Mouse (Mus musculus) urinary bladder, adult 2 months (tissue): ENCODE measurements around the gene Rgs7bp. TPM values are rescaled to one million over a fixed set of nuclear protein-coding genes. Genes with fewer than 3 reads are reported as not detected.
A peak's percentile ranks its signal among the peaks of the same experiment; 100 is the strongest.

Experiments
- DNase-seq: peaks from one replicate; pipeline ENCODE4 v3.0.0; 2022; ENCODE audit warnings: low spot score
- polyA plus RNA-seq: library from polyadenylated mRNA; depleted of rRNA; stranded (reverse); fragments of >200 nt; gene quantifications from 2 replicates; pipeline ENCODE4 v1.2.3, GENCODE M21; 2012

Gene Rgs7bp
- polyA plus RNA-seq, 1 experiment, result 12.7 TPM

- no peak for DNase-seq
These were observed 45.8 kb downstream of the Rgs7bp start for GRCm38 (mm10) chr13:105008891-105009290.

- DNase-seq, result no peak
These were observed 51.9 kb downstream of the Rgs7bp start for GRCm38 (mm10) chr13:105002831-105003157.

DNA sequence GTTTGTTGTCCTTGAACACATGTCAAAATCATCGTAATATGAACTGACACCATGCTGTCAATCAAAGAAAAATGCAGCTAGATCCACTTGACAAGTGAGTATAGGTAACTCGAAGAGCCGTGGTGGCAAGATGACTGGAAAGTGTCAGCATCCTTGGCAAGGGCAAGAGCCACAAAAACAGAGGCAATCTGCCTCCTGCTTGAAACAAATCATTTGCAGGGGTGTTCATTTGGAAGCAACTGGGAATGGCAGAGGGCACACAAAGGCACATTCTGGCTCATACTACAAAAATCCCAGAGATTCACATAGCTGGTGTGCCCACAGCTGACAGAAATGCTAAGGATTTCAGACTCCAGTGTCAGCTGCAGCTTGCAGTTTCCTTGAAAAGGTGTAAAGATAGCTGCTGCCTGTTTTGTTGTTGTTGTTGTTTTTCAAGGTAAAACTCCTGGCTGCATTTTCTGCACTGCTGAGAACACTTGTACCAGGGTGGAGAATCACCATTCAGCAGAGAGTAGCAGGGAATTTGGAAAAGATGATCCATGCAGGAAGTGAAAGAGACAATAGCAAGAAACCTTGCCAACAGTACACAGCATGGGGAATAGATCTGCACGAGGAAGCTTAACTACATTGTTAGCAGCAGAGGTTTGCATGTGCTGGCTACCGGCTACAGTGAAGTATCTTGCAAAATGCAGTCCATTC is 52.4 kb downstream of the Rgs7bp start:
- no peak for DNase-seq

GRCm38 (mm10) chr13:105001714-105002113 is 53.0 kb downstream of the Rgs7bp start:
- DNase-seq, result no peak

DNA sequence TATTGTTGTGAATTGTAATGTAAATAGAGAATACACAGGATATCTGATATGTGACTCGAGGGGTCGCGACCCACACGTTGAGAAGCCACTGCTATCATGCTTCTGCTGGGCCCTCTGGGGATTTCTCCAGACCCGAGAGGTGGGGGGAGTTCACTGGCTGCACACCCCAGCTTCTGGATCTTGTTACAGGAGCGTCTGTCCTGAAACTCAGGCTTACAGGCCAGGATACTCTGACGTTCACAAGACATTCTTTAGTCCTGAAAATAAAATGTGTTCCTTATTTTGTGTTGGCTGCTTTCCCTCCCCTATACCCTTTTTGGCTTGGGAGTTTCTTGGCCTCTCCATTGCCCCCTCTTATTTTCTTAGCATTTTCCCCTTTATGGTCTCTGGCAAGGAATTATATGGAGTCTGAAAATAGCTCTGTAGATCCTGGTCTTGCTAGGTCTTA is 65.9 kb downstream of the Rgs7bp start:
- no peak for DNase-seq

DNA sequence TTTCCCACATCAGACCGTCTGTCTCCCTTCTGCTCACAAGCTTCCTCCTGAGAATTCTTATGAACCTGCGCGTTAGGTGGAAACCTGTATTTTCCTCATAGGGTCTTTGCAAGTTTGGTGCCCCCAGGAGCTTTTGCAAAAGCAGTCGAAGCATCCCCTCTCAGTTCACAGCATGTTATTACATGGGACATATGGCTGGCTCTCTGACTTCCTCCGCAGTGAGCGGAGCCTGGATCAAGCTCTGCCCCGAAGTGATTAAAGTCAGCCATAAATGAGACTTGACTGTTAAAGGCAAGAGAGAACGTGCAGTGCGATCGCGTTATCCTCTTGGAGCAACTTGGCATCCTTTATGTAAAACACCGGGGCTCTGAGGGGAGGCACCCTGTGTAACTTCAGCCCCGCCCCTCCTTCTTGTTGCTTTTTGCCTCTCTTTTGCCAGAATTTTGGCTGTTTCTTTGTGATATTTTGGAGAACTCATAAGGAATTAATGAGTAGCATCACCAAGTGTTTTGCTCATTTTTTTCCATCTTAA is 66.7 kb downstream of the Rgs7bp start:
- DNase-seq, result no peak

GRCm38 (mm10) chr13:104985691-104986090 is 69.0 kb downstream of the Rgs7bp start:
- DNase-seq, result no peak

GRCm38 (mm10) chr13:104983989-104984388 is 70.7 kb downstream of the Rgs7bp start:
- no peak for DNase-seq

- no peak for DNase-seq
These were observed 71.9 kb downstream of the Rgs7bp start for GRCm38 (mm10) chr13:104982781-104983353.

DNA sequence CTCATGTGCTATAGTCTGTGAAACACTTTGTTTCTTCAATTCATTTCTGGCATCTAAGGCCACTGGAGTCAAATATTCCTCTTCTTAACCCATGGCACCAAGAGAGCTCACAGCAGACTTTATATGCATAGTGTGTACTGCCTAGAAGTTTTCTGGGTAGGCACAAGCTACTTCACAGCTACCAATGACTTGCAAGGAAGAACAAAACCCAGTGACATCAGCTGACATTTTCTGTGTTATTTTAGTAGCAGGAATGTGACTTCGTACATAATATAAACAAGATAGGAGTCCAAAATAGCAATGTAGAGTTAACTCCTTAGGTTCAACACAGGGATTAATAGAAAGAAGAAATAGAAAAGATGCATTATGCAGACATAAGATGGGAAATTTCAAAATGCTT is 76.6 kb downstream of the Rgs7bp start:
- DNase-seq, result no peak

GRCm38 (mm10) chr13:104967486-104967885 is 87.2 kb downstream of the Rgs7bp start:
- DNase-seq, result no peak

DNA sequence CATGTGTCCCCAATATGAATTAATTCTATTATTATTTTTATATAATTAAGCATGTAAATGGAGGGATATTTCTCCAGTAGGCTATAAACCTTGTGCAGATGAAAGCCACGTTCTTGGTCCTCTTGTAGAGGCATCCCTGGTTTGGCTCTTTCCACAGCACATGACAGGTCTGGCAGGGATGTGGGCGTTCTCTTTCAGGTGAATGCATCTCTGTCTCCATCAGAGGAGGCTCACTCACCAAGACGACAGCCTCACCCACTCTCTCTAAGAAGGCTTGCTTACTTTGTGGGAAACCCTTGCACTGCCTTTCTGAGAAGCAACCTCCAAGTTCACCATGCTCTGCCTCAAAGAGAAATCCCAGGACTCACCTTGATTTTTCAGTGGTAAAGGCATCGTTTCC is 91.0 kb downstream of the Rgs7bp start:
- no peak for DNase-seq

- DNase-seq, result no peak
These were observed 91.9 kb downstream of the Rgs7bp start for GRCm38 (mm10) chr13:104962716-104963411.

DNA sequence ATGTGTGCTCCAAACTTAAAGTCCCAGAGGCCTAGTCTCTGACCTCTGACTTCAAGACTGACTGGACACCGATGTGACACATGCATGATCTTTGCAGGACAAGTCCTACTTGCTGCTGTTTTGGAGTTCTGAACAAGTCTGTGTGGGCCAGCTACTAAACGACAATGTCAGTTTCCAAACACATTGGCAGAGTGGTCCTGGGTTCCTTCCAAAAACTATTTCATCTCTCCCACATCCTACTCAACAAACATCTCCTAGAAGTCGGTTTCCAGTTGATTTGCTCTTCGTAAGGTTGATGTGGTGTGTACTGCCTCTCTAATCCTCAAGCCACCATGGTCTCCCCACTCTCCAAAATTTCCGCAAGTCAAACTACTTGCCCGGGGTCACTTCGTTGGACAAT is 92.6 kb downstream of the Rgs7bp start:
- no peak for DNase-seq

DNA sequence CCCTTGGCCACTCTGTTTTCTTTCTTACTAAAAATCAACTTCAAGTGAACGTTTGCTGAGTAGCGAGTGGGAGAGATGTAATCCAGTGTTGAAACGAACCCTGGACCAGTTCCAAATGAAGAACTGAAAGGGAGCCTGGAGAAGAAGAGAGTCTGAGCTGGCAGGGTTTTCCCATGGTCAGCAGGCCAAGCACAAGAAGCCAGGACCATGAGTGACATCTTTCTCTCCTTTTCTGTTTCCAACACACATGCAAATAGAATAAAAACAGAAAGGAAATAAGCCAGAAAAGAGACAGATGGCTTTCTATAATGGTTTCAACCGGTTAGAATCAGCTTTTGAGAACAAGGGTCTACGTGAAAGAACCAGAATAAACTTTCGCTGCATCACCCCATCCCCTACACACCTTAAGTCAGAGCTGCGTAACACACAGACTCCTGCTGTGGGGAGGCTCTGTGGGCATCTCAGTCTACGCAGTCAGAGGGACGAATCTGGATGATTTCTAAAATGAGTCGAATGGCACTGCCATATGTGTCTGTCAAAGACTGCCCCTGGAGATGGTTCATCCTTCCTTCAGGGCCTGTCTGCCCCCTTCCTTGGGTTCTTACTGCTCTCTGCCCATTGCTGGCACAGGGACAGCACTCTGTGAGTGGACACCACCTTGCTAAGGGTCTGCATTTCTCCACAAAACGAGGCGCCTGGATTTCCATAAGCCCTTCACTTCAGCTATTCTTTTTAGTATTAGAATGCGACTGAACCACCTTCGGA is 93.6 kb downstream of the Rgs7bp start:
- DNase-seq, result no peak

DNA sequence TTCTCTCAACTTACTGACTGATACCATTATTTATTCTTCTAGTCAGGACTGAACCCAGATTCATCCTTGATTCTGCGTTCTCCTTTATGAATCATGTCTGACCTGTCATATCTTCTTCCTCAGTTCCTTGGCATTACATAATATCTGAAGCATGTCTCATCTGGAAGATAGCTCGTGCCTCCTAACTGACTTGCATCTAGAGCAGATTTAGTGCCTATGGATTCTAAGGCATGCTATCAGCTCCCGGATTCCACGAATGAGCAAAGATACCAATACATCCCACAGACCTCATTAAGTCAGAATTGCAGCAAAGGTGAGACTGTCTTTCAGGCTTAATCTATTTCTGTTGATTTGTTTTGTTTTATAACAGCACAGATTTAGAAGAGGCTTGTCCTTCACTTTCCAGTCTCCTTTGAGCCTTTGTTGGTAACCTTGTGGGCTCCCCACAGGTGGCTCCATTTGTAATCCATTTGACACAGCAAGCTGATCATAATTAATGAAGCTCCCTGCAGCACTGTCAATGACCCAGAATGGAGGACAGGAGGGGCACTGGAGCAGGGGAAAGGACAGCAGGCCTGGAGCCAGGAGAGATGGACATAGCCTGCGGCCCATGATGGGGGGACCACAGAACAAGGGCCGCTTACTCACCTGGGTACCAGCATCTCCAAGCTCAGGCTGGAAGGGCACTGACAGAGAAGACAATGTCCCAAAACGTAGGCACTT is 94.4 kb downstream of the Rgs7bp start:
- DNase-seq, result no peak

GRCm38 (mm10) chr13:104959733-104960132 is 95.0 kb downstream of the Rgs7bp start:
- DNase-seq, result no peak

DNA sequence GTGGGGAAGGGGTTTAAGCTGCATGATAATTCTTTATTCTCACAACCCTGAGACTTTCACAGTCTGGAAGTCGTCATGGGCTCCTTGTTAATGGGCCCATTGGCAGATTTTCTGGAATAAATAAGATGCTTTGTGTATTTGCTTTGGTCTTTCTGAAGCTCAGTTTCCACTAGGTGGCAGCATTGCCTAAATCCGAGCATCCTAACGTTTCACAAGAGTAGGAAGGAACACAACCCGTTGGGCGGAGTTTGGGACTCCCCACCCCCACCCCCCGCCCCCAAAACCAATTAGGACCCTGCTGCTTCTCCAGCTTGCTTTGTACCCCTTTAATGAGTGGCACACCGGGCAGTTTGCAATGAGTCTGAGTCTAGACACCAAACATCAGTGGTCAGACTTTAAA is 106.8 kb downstream of the Rgs7bp start:
- peak; percentile 27 for DNase-seq

DNA sequence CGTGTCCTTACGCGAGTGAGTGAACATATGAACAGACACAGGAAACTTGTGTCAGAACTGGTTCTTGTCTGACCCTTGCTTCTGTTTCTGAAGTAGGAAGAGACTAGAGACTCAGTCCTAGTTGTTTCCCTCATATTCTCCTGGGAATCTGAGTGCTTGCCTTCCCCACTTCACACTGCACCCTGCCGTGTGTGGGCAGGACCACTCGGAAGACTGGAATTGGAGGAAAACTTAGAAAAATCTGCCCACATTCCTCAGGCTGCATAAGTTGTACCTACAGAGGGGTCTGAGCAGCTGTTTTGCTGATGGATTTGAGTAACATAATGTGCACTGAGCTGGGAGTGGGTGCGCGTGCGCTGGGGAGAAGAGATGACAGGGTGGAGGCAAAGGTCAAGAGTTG is 114.2 kb downstream of the Rgs7bp start:
- no peak for DNase-seq

DNA sequence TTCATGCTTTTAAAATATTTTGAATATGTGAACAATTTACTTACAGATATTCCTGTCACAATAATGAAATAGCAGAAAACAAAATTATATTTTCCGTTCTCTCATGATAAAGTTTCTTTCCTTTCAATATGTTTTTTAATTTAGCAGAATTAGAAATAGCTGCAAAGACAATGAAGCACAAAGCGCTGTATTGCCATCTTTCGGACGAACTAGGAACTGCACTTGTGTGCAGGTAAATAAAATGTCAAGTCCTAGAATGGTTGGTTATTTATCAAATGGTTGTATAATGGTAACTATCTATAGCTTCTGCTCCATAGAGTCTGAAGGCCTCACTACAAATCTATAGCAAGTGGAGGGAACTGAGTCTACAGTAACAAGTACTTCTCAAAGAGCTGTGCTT is 114.9 kb downstream of the Rgs7bp start:
- no peak for DNase-seq

DNA sequence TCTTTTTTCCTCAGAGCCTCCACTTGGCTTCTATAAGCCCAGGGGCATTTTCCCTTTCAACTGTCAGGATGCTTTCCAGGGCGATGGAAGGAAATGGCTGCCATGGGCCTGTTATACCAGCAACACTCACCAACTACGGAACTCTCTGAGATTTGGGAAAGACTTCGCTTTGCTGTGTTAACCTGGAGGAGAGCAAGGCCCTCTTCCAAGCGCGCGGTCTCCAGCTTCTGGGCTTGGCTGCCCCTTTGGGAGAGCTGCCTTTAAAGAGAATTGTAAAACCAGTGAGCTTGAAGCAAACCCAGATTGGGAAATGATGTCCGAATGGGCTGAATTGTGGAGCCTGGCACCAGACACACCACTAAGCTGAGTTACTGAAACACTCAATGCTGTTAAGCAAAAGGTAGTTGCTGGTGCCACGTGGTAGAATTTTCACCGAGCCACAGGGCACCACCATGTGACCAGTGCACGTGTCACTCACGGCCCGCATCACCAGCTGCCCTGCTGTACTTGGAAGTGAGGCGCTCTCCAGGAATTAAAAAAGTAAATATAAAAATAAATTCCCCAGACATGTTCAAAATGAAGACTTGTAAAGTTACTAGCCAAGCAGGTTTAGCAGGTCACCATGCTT is 115.7 kb downstream of the Rgs7bp start:
- no peak for DNase-seq
